8 mouse cellular contexts compared by ENCODE assay signal in the genomic region with DNA sequence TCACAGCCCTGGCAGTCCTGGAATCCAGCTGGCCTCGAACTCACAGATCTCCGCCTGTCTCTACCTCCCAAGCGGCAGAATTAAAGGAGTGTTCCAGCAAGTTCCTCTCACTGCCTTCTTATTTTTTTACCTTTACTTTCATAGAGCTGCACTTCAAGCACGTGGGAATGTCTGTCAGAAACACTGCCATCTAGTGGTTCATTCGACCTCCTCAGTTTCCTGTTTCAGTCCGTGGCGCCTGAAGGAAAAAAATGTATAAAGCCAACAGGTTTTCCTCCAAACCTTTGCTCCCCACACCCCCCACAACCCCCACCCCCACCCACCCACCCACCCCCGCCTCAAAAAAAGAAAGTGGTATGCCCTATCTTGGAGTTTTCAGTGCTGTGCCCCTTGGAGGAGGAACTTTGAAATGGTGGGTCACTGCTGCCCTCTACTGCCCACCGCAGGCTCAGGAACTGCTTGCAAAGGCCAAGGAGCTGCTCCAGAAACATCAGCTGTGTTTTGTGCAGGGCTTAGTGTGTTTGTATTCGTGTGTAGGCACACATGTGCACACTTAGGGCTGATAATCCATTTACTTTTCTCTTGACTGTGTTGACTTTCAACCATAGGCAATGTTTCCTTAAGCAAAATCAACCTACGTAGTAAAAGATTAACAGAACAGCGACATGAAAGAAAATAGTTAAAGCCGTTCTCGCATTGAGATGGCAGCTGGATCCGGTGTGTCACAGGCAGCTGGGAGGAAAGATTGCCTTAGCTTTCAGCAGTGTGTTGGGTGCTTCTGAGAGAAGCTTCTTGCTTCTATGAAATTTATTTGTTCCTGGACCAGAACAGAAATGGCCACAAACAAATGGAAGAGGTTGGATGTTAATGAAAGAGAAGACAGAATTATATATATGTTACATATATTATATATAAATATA. TPM values are rescaled to one million over a fixed set of nuclear protein-coding genes. Genes with fewer than 3 reads are reported as not detected.
DNase-seq lines count a peak whose midpoint lies in the region; ATAC-seq lines count a peak whose summit lies in the region.

No protein-coding gene starts in this region.

- peak overlapping the region; percentile 57 for H3K4me2 ChIP-seq in hindbrain, embryonic 16.5 days (ENCODE audit: low read length)

- no peaks in the 10 kb centered on the region for H3K36me3 ChIP-seq in hindbrain, embryonic 16.5 days (ENCODE audit: control insufficient read depth, insufficient read depth, low read length)

- ATAC-seq in hindbrain, embryonic 16.5 days, result peak; percentile 96

- no peak overlapping the region; the same call in 1 of the 2 replicates for H3K9ac ChIP-seq in hindbrain, embryonic 16.5 days (ENCODE audit: low read depth, low read length)

- DNase-seq in T-cell, adult 2 months (ENCODE audit: low spot score), result peak; percentile 70
- peak; percentile 64 to 79 for DNase-seq in cerebellum, postnatal 4 days (ENCODE audit: low spot score in 2 of 2)
- DNase-seq in gastrocnemius, adult 18-20 months (ENCODE audit: low spot score), result peak; percentile 56
- DNase-seq in left cerebral cortex, adult 11 months (ENCODE audit: low spot score), result peak; percentile 49
- peak; percentile 90 for DNase-seq in lung, postnatal 36 days
- peak; percentile 49 for DNase-seq in retina, postnatal 7 days (ENCODE audit: low read depth, low spot score)
- peak; percentile 63 to 73 for DNase-seq in urinary bladder, adult 18-20 months (ENCODE audit: low spot score in 2 of 2)

- no peak overlapping the region for H3K27ac ChIP-seq in hindbrain, embryonic 16.5 days (ENCODE audit: low read depth, low read length)

- H3K4me3 ChIP-seq in hindbrain, embryonic 16.5 days (ENCODE audit: low read length), result peak overlapping the region; percentile 22

- no peaks in the 10 kb centered on the region for H3K9me3 ChIP-seq in hindbrain, embryonic 16.5 days (ENCODE audit: control insufficient read depth, low read length)

- H3K4me1 ChIP-seq in hindbrain, embryonic 16.5 days (ENCODE audit: control insufficient read depth, insufficient read depth, low read depth, low read length), result no peaks in the 10 kb centered on the region

- 25% methylated on average over 15 of the region's 15 CpGs for whole genome bisulfite sequencing in hindbrain, embryonic 16.5 days

- no peaks in the 10 kb centered on the region for H3K27me3 ChIP-seq in hindbrain, embryonic 16.5 days (replicated peaks; ENCODE audit: control insufficient read depth, insufficient read depth, low read length)

RNA-seq across cellular contexts. Expression of gene Rfc3, which starts 35.8 kb away (rescaled TPM):
- 1 to 10 TPM; 3.3 to 4.1 TPM for total RNA-seq in gastrocnemius, adult 18-20 months (2021)
- 56.5 and 58.1 TPM in 2 replicates for polyA plus RNA-seq in hindbrain, embryonic 16.5 days (2015; fragmentation: Nextera tagmentation; extraction: Ambion mirVana)
